14 mouse cellular contexts compared by ENCODE assay signal in the genomic region with DNA sequence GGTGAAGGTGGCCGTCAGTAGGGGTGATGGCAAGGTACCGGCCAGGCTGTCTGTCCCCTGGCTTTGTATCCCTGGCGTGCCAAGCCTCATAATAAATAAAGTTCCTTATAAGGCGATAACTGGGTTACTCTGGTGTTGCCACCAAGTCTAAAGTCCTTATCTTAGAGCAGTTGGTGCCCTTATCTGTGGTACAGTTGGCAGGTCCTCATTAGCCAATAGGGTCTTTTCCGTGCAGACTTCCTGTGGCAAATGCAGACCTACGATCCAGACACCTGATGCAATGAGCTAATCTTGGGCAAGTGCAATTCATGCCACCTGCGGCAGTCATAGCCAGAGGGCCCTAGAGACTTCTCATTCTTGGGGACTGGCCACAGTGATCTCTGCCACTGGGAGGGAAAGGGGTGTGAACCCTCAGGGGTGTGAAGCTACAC. TPM values are rescaled to one million over a fixed set of nuclear protein-coding genes. Genes with fewer than 3 reads are reported as not detected.
A peak's percentile ranks its signal among the peaks of the same experiment; 100 is the strongest.
DNase-seq lines count a peak whose midpoint lies in the region; ATAC-seq and TF ChIP-seq lines count a peak whose summit lies in the region.
"Had no signal": no experiment of that assay in that cellular context is flagged by ENCODE, and none has a peak within 500 bp of the region (broad histone marks: within the 10 kb centered on the region; RNA-seq: fewer than 3 reads in every experiment).

No protein-coding gene starts in this region.

- no peak for TF ChIP-seq POLR2A in myocyte (IDR thresholded peaks at IDR 0.05; ENCODE audit: insufficient read length, low read depth)

- peak; percentile 79 for DNase-seq in MEL-GATA-1-ER (ENCODE audit: extremely low read depth, low read depth)
- DNase-seq in liver, embryonic 11.5 days (ENCODE audit: low spot score): peak; percentile 30
- DNase-seq in cerebellum, adult 11-12 months: no peak
- no peak for DNase-seq in hindbrain, postnatal 0 days (ENCODE audit: low spot score)
- no peak for DNase-seq in left cerebral cortex, postnatal 14 days (ENCODE audit: low spot score in 2 of 2)
- DNase-seq: gastrocnemius, postnatal 25 days; kidney, adult 2 months; lung, postnatal 14 days; right cerebral cortex, postnatal 25 days had no signal

- H3K27ac ChIP-seq in liver, embryonic 11.5 days (ENCODE audit: low read depth, low read length): 0 out of 2 replicates have a peak overlapping the region, but pooled peaks have one; percentile 9
- H3K27ac ChIP-seq in hindbrain, postnatal 0 days: no peak overlapping the region
- H3K27ac ChIP-seq: forebrain, embryonic 10.5 days; limb, embryonic 10.5 days had no signal

- 0 out of 2 replicates have a peak, but pooled peaks cover 2% of the 10 kb centered on the region for H3K27me3 ChIP-seq in liver, embryonic 11.5 days (replicated peaks; ENCODE audit: control insufficient read depth, insufficient read depth, low read length)
- no peaks in the 10 kb centered on the region for H3K27me3 ChIP-seq in myocyte (ENCODE audit: control insufficient read depth, insufficient read depth, insufficient read length)
- H3K27me3 ChIP-seq in hindbrain, postnatal 0 days (ENCODE audit: insufficient read depth, low read length): no peaks in the 10 kb centered on the region

- no peak overlapping the region for H3ac ChIP-seq in myocyte (ENCODE audit: control insufficient read depth, insufficient read length)

- intact Hi-C loops in left cerebral cortex, postnatal 14 days (cut with DNase I): no loop called here

- H3K79me2 ChIP-seq in myocyte (ENCODE audit: control insufficient read depth, insufficient read depth): no peaks in the 10 kb centered on the region

- 44% methylated on average over 7 of the region's 7 CpGs for WGBS in liver, embryonic 11.5 days
- WGBS in hindbrain, postnatal 0 days: 93% methylated on average over 7 of the region's 7 CpGs

- peak; percentile 59 for ATAC-seq in common myeloid progenitor, adult 5-6 weeks (replicated peaks; ENCODE audit: low read depth, poor library complexity, severe bottlenecking)
- ATAC-seq in liver, embryonic 11.5 days (replicated peaks; ENCODE audit: low FRiP score): peak; percentile 91
- no peak for ATAC-seq in hindbrain, postnatal 0 days
- ATAC-seq: midbrain, embryonic 16.5 days had no signal

- H3K9ac ChIP-seq in liver, embryonic 11.5 days (ENCODE audit: low read depth, low read length): no peak overlapping the region; the same call in 1 of the 2 replicates
- H3K9ac ChIP-seq in hindbrain, postnatal 0 days (replicated peaks; ENCODE audit: low read length): no peak overlapping the region

- no peak overlapping the region for H3K4me3 ChIP-seq in liver, embryonic 11.5 days (ENCODE audit: low read depth, low read length)
- H3K4me3 ChIP-seq in myocyte: no peak overlapping the region
- no peak overlapping the region for H3K4me3 ChIP-seq in hindbrain, postnatal 0 days (ENCODE audit: low read length)
- H3K4me3 ChIP-seq: forebrain, embryonic 10.5 days; limb, embryonic 10.5 days had no signal

- 0 out of 2 replicates have a peak overlapping the region, but pooled peaks have one; percentile 3 for H3K4me2 ChIP-seq in liver, embryonic 11.5 days
- no peak overlapping the region for H3K4me2 ChIP-seq in myocyte (ENCODE audit: low read depth)
- H3K4me2 ChIP-seq in hindbrain, postnatal 0 days (ENCODE audit: low read depth, low read length): no peak overlapping the region

- H3K9me3 ChIP-seq in liver, embryonic 11.5 days (ENCODE audit: control insufficient read depth, low read length): no peaks in the 10 kb centered on the region
- no peaks in the 10 kb centered on the region for H3K9me3 ChIP-seq in hindbrain, postnatal 0 days (ENCODE audit: low read length)
- H3K9me3 ChIP-seq: forebrain, embryonic 10.5 days; limb, embryonic 10.5 days had no signal

- H3K4me1 ChIP-seq in liver, embryonic 11.5 days (replicated peaks; ENCODE audit: control insufficient read depth, insufficient read depth, low read length): peaks cover 9% of the 10 kb centered on the region
- no peaks in the 10 kb centered on the region for H3K4me1 ChIP-seq in hindbrain, postnatal 0 days (ENCODE audit: insufficient read depth, low read length)
- H3K4me1 ChIP-seq: forebrain, embryonic 10.5 days; limb, embryonic 10.5 days had no signal

- no peak for TF ChIP-seq CTCF in hindbrain, postnatal 0 days (IDR thresholded peaks at IDR 0.05; ENCODE audit: low read depth)

- no peaks in the 10 kb centered on the region for H3K36me3 ChIP-seq in liver, embryonic 11.5 days (ENCODE audit: control insufficient read depth, insufficient read depth, low read length)
- no peaks in the 10 kb centered on the region for H3K36me3 ChIP-seq in myocyte (ENCODE audit: control insufficient read depth, insufficient read depth)
- H3K36me3 ChIP-seq in hindbrain, postnatal 0 days (ENCODE audit: insufficient read depth, low read length): no peaks in the 10 kb centered on the region
- H3K36me3 ChIP-seq: forebrain, embryonic 10.5 days; limb, embryonic 10.5 days had no signal

TF ChIP-seq in myocyte, 11 proteins besides CTCF, POLR2A, EP300 and RAD21:
- TF ChIP-seq TCF3 (IDR thresholded peaks at IDR 0.05; ENCODE audit: insufficient read length, low read depth) (peak; percentile 20), E2F4 (IDR thresholded peaks at IDR 0.05; ENCODE audit: insufficient read depth) (no peak), SRF (IDR thresholded peaks at IDR 0.05; ENCODE audit: control insufficient read depth, insufficient read length, low read depth) (peak; percentile 95), MAX (IDR thresholded peaks at IDR 0.05; ENCODE audit: low read depth) (no peak), MYOD1 (IDR thresholded peaks at IDR 0.05; ENCODE audit: control insufficient read depth in 1 of 3, insufficient read length in 2 of 3, low read depth in 2 of 3) (peak; percentile 1 to 79 (median 53)), MYOG (IDR thresholded peaks at IDR 0.05; ENCODE audit: control insufficient read depth in 1 of 3, insufficient read depth in 1 of 3, insufficient read length in 2 of 3, low read depth in 2 of 3) (peak; percentile 24 to 92 (median 55)), POLR2AphosphoS2 (IDR thresholded peaks at IDR 0.05; ENCODE audit: insufficient read length, low read depth) (no peak), TCF12 (IDR thresholded peaks at IDR 0.05; ENCODE audit: insufficient read depth, poor library complexity, severe bottlenecking) (peak; percentile 33), USF1 (IDR thresholded peaks at IDR 0.05; ENCODE audit: low read depth) (no peak), CEBPB (IDR thresholded peaks at IDR 0.05; ENCODE audit: insufficient read depth, poor library complexity, severe bottlenecking) (peak; percentile 29; the same call in 1 of the 2 replicates)
TF ChIP-seq in myocyte: peak in this region for 6.

RNA-seq across cellular contexts. Expression of a gene that starts 9.2 kb away (rescaled TPM):
- 42.7 and 49.2 TPM in 2 replicates for total RNA-seq in common myeloid progenitor, adult 5-6 weeks (2017)
- polyA plus RNA-seq in liver, embryonic 11.5 days (2014; fragmentation: Nextera tagmentation; extraction: Ambion mirVana): 1.2 and 1.6 TPM in 2 replicates
- polyA plus RNA-seq in myocyte (2012; fragmentation: generic; extraction: Trizol): 26.0 TPM
- 0.25 and 0.37 TPM in 2 replicates for total RNA-seq in hindbrain, postnatal 0 days (2014; rRNA removed)
- polyA plus RNA-seq in hindbrain, postnatal 0 days (2015; fragmentation: Nextera tagmentation; extraction: Ambion mirVana): 0.34 TPM in 2 replicates
- 1 to 10 TPM in 1 of 2 experiments, under 1 TPM in 1; 0.97 to 2.0 TPM for total RNA-seq in left cerebral cortex, postnatal 14 days (2021)
- polyA plus RNA-seq: forebrain, embryonic 10.5 days had no signal

RNA-seq across cellular contexts. Expression of a gene that starts 23.2 kb away (rescaled TPM):
- total RNA-seq in common myeloid progenitor, adult 5-6 weeks (2017): 10.9 and 12.6 TPM in 2 replicates
- polyA plus RNA-seq in liver, embryonic 11.5 days (2014; fragmentation: Nextera tagmentation; extraction: Ambion mirVana): 1.5 TPM in 2 replicates
- polyA plus RNA-seq in myocyte (2012; fragmentation: generic; extraction: Trizol): 13.3 TPM
- total RNA-seq in hindbrain, postnatal 0 days (2014; rRNA removed): 25.4 and 33.9 TPM in 2 replicates
- polyA plus RNA-seq in hindbrain, postnatal 0 days (2015; fragmentation: Nextera tagmentation; extraction: Ambion mirVana): 29.8 and 30.7 TPM in 2 replicates
- 10 to 100 TPM; 87.7 to 90.8 TPM for total RNA-seq in left cerebral cortex, postnatal 14 days (2021)

RNA-seq across cellular contexts. Expression of a gene that starts 50.6 kb away (rescaled TPM):
- total RNA-seq in common myeloid progenitor, adult 5-6 weeks (2017): 21.1 and 29.0 TPM in 2 replicates
- 10.5 and 13.7 TPM in 2 replicates for polyA plus RNA-seq in liver, embryonic 11.5 days (2014; fragmentation: Nextera tagmentation; extraction: Ambion mirVana)
- 23.5 TPM for polyA plus RNA-seq in myocyte (2012; fragmentation: generic; extraction: Trizol)
- total RNA-seq in hindbrain, postnatal 0 days (2014; rRNA removed): 1.8 and 4.7 TPM in 2 replicates
- polyA plus RNA-seq in hindbrain, postnatal 0 days (2015; fragmentation: Nextera tagmentation; extraction: Ambion mirVana): 2.4 and 3.1 TPM in 2 replicates
- total RNA-seq in left cerebral cortex, postnatal 14 days (2021): 1 to 10 TPM; 2.7 to 3.7 TPM
- total RNA-seq: gastrocnemius, postnatal 25 days had no signal

Comparison
In these comparisons a context has a peak if more than half of its experiments do, and no peak if none do; other contexts are left out.
1. DNase-seq: peak in MEL-GATA-1-ER (single experiment) and liver, embryonic 11.5 days (single experiment); none in cerebellum, adult 11-12 months (single experiment), hindbrain, postnatal 0 days (single experiment) and left cerebral cortex, postnatal 14 days (0 of 2).
2. RNA of a gene that starts 9.2 kb away (total RNA-seq): 42.7 to 49.2 TPM in common myeloid progenitor, adult 5-6 weeks; 0.97 to 2.0 TPM in left cerebral cortex, postnatal 14 days and 0.25 to 0.37 TPM in hindbrain, postnatal 0 days; every median in the first group is over 10 times any median in the second.